Mouse (Mus musculus): ENCODE results near the gene St8sia4. TPM values are rescaled to one million over a fixed set of nuclear protein-coding genes. Genes with fewer than 3 reads are reported as not detected.
"Not testable (repeated sequence)": the region's sequence is repeated elsewhere in the genome, so short reads cannot be mapped to it uniquely, and the experiment has no call there.

St8sia4 gene
- total and polyA plus RNA-seq, 3 experiments: 22.5 to 226 (median 101) TPM

GRCm38 (mm10) chr1:95583310-95583709 lies 84.1 kb downstream of the St8sia4 start:
- Histone ChIP-seq H3K36me3 (replicated peaks) (no peaks in the 10 kb centered on the region), H3K9me3 (replicated peaks) (no peaks in the 10 kb centered on the region), H3K4me3 (ENCODE audit: low read depth, low read length) (no peak overlapping the region), H3K4me1 (ENCODE audit: insufficient read depth, low read depth, low read length) (peaks cover 16% of the 10 kb centered on the region), H3K27me3 (ENCODE audit: insufficient read depth, low read length) (no peaks in the 10 kb centered on the region)
- TF ChIP-seq GATA2 (IDR thresholded peaks at IDR 0.05; ENCODE audit: borderline replicate concordance, low read depth, low read length) (no peak), GATA1 (IDR thresholded peaks at IDR 0.05; ENCODE audit: borderline replicate concordance, low read length) (no peak), POLR2AphosphoS5 (IDR thresholded peaks at IDR 0.05; ENCODE audit: insufficient replicate concordance, low read depth, low read length) (no peak), TAL1 (conservative IDR thresholded peaks at IDR 0.05; ENCODE audit: low read depth, low read length) (no peak), CTCF (IDR thresholded peaks at IDR 0.05; ENCODE audit: low read depth, low read length) (no peak)
- ATAC-seq (ENCODE audit: extremely low read depth, insufficient number of reproducible peaks, low FRiP score, poor library complexity, severe bottlenecking): no peak
- DNase-seq (ENCODE audit: low spot score): no peak

GRCm38 (mm10) chr1:95582264-95582663 lies 85.1 kb downstream of the St8sia4 start:
- Histone ChIP-seq H3K4me3 (ENCODE audit: low read depth, low read length) (no peak overlapping the region), H3K9me3 (replicated peaks) (no peaks in the 10 kb centered on the region), H3K36me3 (replicated peaks) (no peaks in the 10 kb centered on the region), H3K27me3 (ENCODE audit: insufficient read depth, low read length) (no peaks in the 10 kb centered on the region), H3K4me1 (ENCODE audit: insufficient read depth, low read depth, low read length) (peaks cover 15% of the 10 kb centered on the region)
- no peak for TF ChIP-seq GATA2 (IDR thresholded peaks at IDR 0.05; ENCODE audit: borderline replicate concordance, low read depth, low read length)
- no peak for TF ChIP-seq CTCF (IDR thresholded peaks at IDR 0.05; ENCODE audit: low read depth, low read length)
- TF ChIP-seq GATA1 (IDR thresholded peaks at IDR 0.05; ENCODE audit: borderline replicate concordance, low read length): no peak
- TF ChIP-seq TAL1 (conservative IDR thresholded peaks at IDR 0.05; ENCODE audit: low read depth, low read length): no peak
- no peak for TF ChIP-seq POLR2AphosphoS5 (IDR thresholded peaks at IDR 0.05; ENCODE audit: insufficient replicate concordance, low read depth, low read length)
- no peak for ATAC-seq (ENCODE audit: extremely low read depth, insufficient number of reproducible peaks, low FRiP score, poor library complexity, severe bottlenecking)
- DNase-seq (ENCODE audit: low spot score): no peak

GRCm38 (mm10) chr1:95572619-95573540 lies 94.5 kb downstream of the St8sia4 start:
- H3K36me3 ChIP-seq (replicated peaks): no peaks in the 10 kb centered on the region
- TF ChIP-seq GATA1 (IDR thresholded peaks at IDR 0.05; ENCODE audit: borderline replicate concordance, low read length) (no peak), TAL1 (conservative IDR thresholded peaks at IDR 0.05; ENCODE audit: low read depth, low read length) (no peak), POLR2AphosphoS5 (IDR thresholded peaks at IDR 0.05; ENCODE audit: insufficient replicate concordance, low read depth, low read length) (no peak), GATA2 (IDR thresholded peaks at IDR 0.05; ENCODE audit: borderline replicate concordance, low read depth, low read length) (no peak), CTCF (IDR thresholded peaks at IDR 0.05; ENCODE audit: low read depth, low read length) (no peak)
- peaks cover 17% of the 10 kb centered on the region for H3K4me1 ChIP-seq (ENCODE audit: insufficient read depth, low read depth, low read length)
- DNase-seq (ENCODE audit: low spot score) (no peak), ATAC-seq (ENCODE audit: extremely low read depth, insufficient number of reproducible peaks, low FRiP score, poor library complexity, severe bottlenecking) (no peak)
- no peaks in the 10 kb centered on the region for H3K27me3 ChIP-seq (ENCODE audit: insufficient read depth, low read length)
- no peaks in the 10 kb centered on the region for H3K9me3 ChIP-seq (replicated peaks)
- H3K4me3 ChIP-seq (ENCODE audit: low read depth, low read length): no peak overlapping the region

DNA sequence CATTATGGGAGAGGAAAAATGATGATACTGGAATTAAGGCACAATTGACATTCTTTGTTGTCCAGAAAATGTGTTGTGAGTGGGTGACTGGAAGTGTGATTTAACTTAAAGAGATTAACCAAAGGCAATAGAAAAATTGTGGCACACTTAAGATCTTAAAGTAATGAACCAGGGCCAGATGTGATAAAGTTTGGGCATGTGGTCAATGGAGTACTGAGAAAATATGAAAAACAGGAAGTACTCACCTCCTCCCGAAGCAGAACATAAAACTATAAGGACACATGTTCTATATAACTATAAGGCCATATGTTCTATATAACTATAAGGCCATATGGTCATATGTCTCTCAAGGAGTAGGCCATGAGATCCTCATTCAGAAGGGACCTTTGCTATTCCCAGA lies 96.3 kb downstream of the St8sia4 start:
- TF ChIP-seq CTCF (IDR thresholded peaks at IDR 0.05; ENCODE audit: low read depth, low read length) (no peak), POLR2AphosphoS5 (IDR thresholded peaks at IDR 0.05; ENCODE audit: insufficient replicate concordance, low read depth, low read length) (no peak), TAL1 (conservative IDR thresholded peaks at IDR 0.05; ENCODE audit: low read depth, low read length) (no peak), GATA1 (IDR thresholded peaks at IDR 0.05; ENCODE audit: borderline replicate concordance, low read length) (no peak), GATA2 (IDR thresholded peaks at IDR 0.05; ENCODE audit: borderline replicate concordance, low read depth, low read length) (no peak)
- peaks cover 17% of the 10 kb centered on the region for H3K4me1 ChIP-seq (ENCODE audit: insufficient read depth, low read depth, low read length)
- no peaks in the 10 kb centered on the region for H3K27me3 ChIP-seq (ENCODE audit: insufficient read depth, low read length)
- peak; percentile 3 for DNase-seq (ENCODE audit: low spot score)
- H3K9me3 ChIP-seq (replicated peaks): no peaks in the 10 kb centered on the region
- H3K4me3 ChIP-seq (ENCODE audit: low read depth, low read length): no peak overlapping the region
- H3K36me3 ChIP-seq (replicated peaks): no peaks in the 10 kb centered on the region
- ATAC-seq (ENCODE audit: extremely low read depth, insufficient number of reproducible peaks, low FRiP score, poor library complexity, severe bottlenecking): peak; percentile 46; the same call in 1 of the 2 replicates

DNA sequence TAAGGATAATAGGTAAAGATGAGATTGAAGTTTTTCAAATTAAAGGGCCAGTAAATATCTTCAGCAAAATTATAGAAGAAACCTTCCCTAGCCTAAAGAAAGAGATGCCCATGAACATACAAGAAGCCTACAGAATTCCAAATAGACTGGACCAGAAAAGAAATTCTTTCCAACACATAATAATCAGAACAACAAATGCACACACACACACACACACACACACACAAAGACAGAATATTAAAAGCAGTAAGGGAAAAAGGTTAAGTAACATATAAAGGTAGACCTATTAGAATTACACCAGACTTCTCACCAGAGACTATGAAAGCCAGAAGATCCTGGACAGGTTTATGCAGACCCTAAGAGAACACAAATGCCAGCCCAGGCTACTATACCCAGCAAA lies 112.8 kb downstream of the St8sia4 start:
- DNase-seq (ENCODE audit: low spot score); ATAC-seq (ENCODE audit: extremely low read depth, insufficient number of reproducible peaks, low FRiP score, poor library complexity, severe bottlenecking); H3K4me3 ChIP-seq (ENCODE audit: low read depth, low read length); H3K9me3 ChIP-seq (replicated peaks); H3K27me3 ChIP-seq (ENCODE audit: insufficient read depth, low read length); H3K4me1 ChIP-seq (ENCODE audit: insufficient read depth, low read depth, low read length); H3K36me3 ChIP-seq (replicated peaks): not testable (repeated sequence)

DNA sequence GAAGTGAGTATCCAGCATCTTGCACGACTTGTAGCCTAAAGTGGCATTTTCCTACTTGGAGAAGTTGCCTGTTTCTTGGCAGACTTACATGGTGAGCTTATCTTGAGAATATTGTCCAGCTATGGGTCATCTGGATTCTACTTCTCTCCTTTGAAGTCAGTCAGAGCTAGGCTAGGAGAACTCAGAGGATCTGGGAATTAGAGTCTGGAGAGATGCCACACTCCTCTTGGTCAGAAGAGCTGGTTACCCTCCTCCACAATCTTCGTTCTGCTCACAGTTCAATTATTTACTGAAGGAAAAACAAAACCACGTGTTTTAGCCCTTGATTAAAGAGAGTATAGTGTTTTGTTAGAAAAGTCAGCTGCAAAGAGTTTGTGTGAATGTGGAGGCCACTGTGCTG lies 125.9 kb downstream of the St8sia4 start:
- TF ChIP-seq CTCF (IDR thresholded peaks at IDR 0.05; ENCODE audit: low read depth, low read length) (no peak), GATA2 (IDR thresholded peaks at IDR 0.05; ENCODE audit: borderline replicate concordance, low read depth, low read length) (no peak), TAL1 (conservative IDR thresholded peaks at IDR 0.05; ENCODE audit: low read depth, low read length) (no peak), GATA1 (IDR thresholded peaks at IDR 0.05; ENCODE audit: borderline replicate concordance, low read length) (no peak), POLR2AphosphoS5 (IDR thresholded peaks at IDR 0.05; ENCODE audit: insufficient replicate concordance, low read depth, low read length) (no peak)
- no peak for DNase-seq (ENCODE audit: low spot score)
- Histone ChIP-seq H3K4me1 (ENCODE audit: insufficient read depth, low read depth, low read length) (no peaks in the 10 kb centered on the region), H3K27me3 (ENCODE audit: insufficient read depth, low read length) (no peaks in the 10 kb centered on the region), H3K4me3 (ENCODE audit: low read depth, low read length) (no peak overlapping the region), H3K9me3 (replicated peaks) (no peaks in the 10 kb centered on the region), H3K36me3 (replicated peaks) (no peaks in the 10 kb centered on the region)
- ATAC-seq (ENCODE audit: extremely low read depth, insufficient number of reproducible peaks, low FRiP score, poor library complexity, severe bottlenecking): no peak; the same call in 1 of the 2 replicates
